Mouse (Mus musculus): ENCODE results near the gene Oasl1. TPM values are rescaled to one million over a fixed set of nuclear protein-coding genes. Genes with fewer than 3 reads are reported as not detected.

The Oasl1 gene
- polyA plus RNA-seq, 1 experiment, result 10.1 TPM

DNA sequence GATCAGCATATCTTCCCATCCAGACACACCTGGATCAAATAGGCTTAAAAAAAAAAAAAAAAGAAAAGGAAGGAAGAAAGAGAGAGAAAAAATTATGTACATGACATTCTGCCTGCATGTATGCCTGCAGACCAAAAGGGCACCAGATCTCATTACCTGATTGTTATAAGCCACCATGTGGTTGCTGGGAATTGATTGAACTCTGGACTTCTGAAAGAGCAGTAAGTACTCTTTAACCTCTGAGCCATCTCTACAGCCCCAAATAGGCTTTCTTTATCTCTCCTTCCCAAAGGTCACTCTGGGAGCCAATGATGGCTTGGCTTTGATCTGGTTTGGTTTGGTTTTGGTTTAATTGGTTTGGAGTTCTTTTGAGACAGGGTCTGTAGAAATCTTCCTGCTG, 62.0 kb downstream of the Oasl1 start:
- H3K27me3 ChIP-seq (ENCODE audit: control insufficient read depth, insufficient read depth, low read length), result no peaks in the 10 kb centered on the region
- no peaks in the 10 kb centered on the region for H3K4me1 ChIP-seq (ENCODE audit: control insufficient read depth, insufficient read depth, insufficient read length)
- no peaks in the 10 kb centered on the region for H3K36me3 ChIP-seq (ENCODE audit: control insufficient read depth, insufficient read depth, low read length)
- no peak for TF ChIP-seq CTCF (IDR thresholded peaks at IDR 0.05; ENCODE audit: extremely low read depth, insufficient read depth, insufficient read length, insufficient replicate concordance)
- TF ChIP-seq POLR2A (IDR thresholded peaks at IDR 0.05; ENCODE audit: low read depth, low read length), result no peak
- H3K27ac ChIP-seq (ENCODE audit: insufficient read depth, low read length), result no peak overlapping the region
- no peak overlapping the region for H3K4me3 ChIP-seq (ENCODE audit: extremely low read depth, insufficient read depth, insufficient read length)
- DNase-seq (ENCODE audit: low read depth in 1 of 2, low spot score in 2 of 2), result no peak

Other genes starting within 250 kb of the Oasl1 start
- gene Gltp, start 232.3 kb upstream of the Oasl1 start, polyA plus RNA-seq (2012; rRNA removed), result 134 and 163 TPM in 2 replicates
- 14.1 and 14.5 TPM in 2 replicates for gene Tchp, start 215.5 kb upstream of the Oasl1 start, polyA plus RNA-seq (2012; rRNA removed)
- 69.3 and 84.0 TPM in 2 replicates for gene Ankrd13a, start 148.6 kb upstream of the Oasl1 start, polyA plus RNA-seq (2012; rRNA removed)
- 71.6 and 92.1 TPM in 2 replicates for gene Git2, start 147.7 kb upstream of the Oasl1 start, polyA plus RNA-seq (2012; rRNA removed)
- gene 1500011B03Rik, start 99.8 kb upstream of the Oasl1 start, polyA plus RNA-seq (2012; rRNA removed), result 24.1 and 38.5 TPM in 2 replicates
- gene 4930519G04Rik, start 69.6 kb upstream of the Oasl1 start, polyA plus RNA-seq (2012; rRNA removed), result 0.05 TPM in 1 of 2 replicates, not detected in the other
- not detected in 2 replicates for gene Gm9936, start 64.6 kb upstream of the Oasl1 start, polyA plus RNA-seq (2012; rRNA removed)
- gene Oasl2, start 26.3 kb upstream of the Oasl1 start, polyA plus RNA-seq (2012; rRNA removed), result 5.6 and 5.8 TPM in 2 replicates
- gene 2210016L21Rik, start 18.9 kb downstream of the Oasl1 start, polyA plus RNA-seq (2012; rRNA removed), result 17.9 and 19.3 TPM in 2 replicates
- 0.20 and 0.22 TPM in 2 replicates for gene Hnf1a, start 47.9 kb downstream of the Oasl1 start, polyA plus RNA-seq (2012; rRNA removed)
- 47.7 and 55.6 TPM in 2 replicates for gene Sppl3, start 87.9 kb downstream of the Oasl1 start, polyA plus RNA-seq (2012; rRNA removed)
- not detected in 2 replicates for gene Gm10401, start 175.1 kb downstream of the Oasl1 start, polyA plus RNA-seq (2012; rRNA removed)
- gene Acads, start 196.1 kb downstream of the Oasl1 start, polyA plus RNA-seq (2012; rRNA removed), result 30.6 and 33.4 TPM in 2 replicates
- 38.7 and 44.4 TPM in 2 replicates for gene Unc119b, start 211.7 kb downstream of the Oasl1 start, polyA plus RNA-seq (2012; rRNA removed)
- 39.1 and 44.0 TPM in 2 replicates for gene Mlec, start 234.9 kb downstream of the Oasl1 start, polyA plus RNA-seq (2012; rRNA removed)

Measured in spleen, adult 2 months (tissue).